Mouse (Mus musculus): ENCODE results near the gene Nell2.

Gene Nell2

DNA sequence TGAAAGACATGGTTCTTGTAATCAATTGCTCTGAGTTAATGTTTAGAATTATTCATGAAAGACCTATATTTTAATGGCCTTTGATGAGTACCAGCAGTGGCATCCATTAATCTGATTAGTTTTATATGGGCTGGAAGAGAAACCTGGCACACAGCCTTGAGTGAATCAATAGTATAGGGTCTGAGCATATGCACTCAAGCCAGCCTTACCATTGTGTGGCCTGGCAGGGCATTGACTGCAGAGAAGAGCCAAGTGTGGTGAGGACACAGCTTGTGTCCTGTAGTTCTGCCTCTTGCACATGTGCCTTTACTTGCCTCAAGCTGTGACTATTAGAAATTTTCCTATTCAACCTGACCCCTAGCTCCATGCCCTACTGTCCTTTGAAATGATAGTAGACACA lies 426.8 kb downstream of the Nell2 start:
- DNase-seq (ENCODE audit: low spot score), result no peak

DNA sequence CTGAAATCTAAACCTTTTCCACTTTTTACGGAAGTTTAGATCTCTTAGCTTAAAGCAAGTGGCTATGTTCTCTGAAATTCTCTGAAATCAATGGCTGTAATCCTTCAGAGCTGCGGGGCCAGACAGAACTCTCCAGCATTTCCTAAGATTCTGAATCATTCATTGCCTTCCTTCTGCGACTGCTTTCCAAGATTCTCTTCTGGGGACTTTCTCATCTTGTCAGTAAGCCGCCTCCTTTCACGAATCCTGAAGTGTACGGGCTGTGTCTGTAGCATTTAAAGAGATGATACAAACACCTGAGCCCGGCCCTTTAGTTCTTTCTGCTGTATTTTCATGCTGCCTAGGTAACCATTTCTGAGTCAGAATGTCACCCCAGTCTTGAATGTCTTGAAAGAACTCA lies 428.2 kb downstream of the Nell2 start:
- no peak for DNase-seq (ENCODE audit: low spot score)

DNA sequence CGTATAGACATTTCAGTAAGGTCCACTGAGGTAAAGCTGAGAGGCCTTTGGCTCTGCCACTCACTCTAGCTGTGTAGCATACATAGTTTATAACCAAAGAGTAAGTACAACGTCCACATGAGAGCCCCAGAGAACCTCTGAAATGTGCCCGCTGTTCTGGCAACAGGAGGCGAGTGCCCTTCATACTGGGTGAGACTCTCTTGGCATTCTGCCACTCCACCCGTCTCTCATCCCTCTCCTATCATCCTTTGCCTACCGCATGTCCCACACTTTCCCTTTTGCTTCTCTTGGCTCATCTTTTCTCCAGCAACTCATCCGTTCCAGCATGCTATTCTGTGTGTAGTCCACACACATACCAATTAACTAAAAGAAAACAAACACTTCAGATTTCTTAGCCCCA lies 442.4 kb downstream of the Nell2 start:
- no peak for DNase-seq (ENCODE audit: low spot score)

DNA sequence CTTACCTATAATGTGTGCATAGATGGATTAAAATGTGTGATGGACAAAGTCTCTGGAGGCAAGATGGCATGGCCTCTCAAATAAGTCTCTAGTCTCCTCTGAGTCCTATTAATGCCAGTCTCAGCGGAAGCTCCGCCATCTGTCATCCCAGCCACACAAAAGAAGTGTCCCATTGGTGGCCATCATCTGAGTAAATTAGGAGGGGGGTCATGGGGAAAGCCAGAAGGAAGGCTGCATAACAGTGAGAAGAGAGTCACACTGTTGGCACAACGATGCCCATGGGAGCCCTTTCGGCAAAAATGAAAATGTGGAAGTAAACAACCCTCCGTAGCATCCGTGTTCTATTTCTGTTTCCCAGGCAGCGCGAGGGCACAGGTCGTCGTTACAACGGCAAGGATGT lies 446.7 kb downstream of the Nell2 start:
- no peak for DNase-seq (ENCODE audit: low spot score)

DNA sequence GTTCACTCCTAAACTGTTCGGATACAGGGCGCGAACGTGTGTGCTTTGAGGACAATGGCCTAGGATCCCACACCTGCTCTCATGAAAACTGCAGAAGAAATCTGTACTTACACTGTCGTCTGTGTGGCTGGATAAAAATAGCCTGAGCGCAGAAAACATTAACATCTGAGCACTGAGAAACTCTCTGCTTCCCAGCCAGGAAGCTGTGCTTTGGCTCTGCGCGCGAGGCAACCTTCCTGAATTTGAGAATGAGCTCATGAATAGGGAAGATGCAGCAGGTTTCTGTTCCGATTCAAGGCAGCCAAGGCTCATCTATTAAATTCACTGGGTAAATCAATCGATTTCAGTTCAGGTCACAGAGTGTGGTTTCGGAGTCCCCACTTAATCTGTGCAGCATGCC lies 453.0 kb downstream of the Nell2 start:
- peak; percentile 55 for DNase-seq (ENCODE audit: low spot score)

DNA sequence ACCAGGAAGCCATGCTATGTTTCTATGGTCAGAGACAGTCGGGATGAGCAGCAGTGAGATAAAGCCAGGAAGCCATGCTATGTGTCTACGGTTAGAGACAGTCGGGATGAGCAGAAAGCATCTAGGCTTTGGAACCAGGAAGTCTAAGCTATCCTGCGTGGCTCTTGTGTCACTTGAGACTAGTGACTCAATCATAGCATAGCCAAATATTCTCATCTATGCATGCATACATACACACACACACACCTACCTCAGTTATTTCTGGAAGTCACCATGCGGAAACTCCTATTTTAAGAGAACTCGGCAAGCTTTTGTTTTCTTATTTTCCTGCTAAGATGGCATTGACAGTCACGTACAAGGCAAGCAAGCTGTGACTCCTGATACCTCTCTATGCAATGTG lies 457.5 kb downstream of the Nell2 start:
- DNase-seq (ENCODE audit: low spot score), result no peak

DNA sequence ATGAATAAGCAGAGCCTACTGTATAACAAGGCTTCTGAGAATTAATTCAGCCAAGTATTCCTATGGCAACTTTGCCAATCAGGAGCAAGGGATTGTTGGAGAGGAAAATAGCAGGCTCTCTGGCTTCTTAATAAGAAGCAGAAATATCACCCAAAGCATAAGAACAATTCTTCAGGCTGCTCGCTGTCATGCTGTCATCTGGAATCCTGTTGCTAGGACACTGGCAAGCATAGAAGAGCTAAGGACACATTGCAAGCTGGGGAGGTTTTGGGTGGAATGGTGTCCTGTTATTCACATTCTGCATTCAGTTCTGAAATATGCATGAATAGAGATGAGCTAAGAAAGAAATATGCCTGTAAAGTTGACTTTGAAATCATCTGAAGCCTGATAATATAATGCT lies 459.6 kb downstream of the Nell2 start:
- peak; percentile 32 for DNase-seq (ENCODE audit: low spot score)

DNA sequence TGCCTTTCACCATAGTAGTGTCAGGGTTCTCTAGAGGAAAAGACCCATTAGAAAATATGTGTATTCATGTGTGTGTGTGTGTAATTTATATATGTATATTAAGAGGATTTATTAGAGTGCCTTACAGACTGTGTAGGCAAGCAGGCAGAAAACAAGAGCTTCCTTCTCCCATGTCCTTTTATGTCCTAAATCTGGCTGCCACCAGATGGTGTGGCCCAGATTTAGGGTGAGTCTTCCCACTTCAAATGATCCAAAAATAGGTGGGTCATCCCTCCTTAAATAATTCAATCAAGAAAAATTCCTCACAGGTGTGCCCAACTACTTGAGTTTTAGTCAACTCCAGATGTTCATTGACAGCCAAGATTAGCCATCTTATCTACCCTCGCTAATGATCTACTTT lies 460.3 kb downstream of the Nell2 start:
- DNase-seq (ENCODE audit: low spot score), result no peak

DNA sequence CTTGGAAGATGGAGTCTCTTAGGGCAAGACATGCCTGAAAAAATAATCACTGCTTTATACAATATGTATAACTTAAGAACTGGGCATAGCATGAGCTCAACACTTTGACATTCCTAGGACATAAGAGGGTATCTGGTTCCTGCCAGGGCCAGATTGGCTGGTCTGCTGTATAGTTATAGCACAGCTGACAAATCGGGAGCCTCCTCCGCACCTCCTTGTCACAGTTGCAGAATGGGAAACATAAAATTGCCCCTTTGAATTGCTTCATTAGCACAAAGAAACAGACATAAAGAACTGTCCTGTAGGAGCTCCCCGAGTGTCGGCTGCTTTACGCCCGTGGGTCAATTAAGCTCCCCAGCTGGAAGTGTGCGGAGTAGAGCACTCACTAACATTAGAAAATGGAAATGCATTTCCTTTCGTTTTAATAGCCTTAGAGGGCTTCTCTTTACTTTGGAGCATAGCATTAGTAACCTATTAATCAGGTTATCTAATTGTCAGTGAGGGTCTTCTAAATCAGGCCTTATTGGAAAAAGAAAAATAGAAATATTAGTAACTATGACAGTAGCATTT lies 473.2 kb downstream of the Nell2 start:
- peak; percentile 38 for DNase-seq (ENCODE audit: low spot score)

DNA sequence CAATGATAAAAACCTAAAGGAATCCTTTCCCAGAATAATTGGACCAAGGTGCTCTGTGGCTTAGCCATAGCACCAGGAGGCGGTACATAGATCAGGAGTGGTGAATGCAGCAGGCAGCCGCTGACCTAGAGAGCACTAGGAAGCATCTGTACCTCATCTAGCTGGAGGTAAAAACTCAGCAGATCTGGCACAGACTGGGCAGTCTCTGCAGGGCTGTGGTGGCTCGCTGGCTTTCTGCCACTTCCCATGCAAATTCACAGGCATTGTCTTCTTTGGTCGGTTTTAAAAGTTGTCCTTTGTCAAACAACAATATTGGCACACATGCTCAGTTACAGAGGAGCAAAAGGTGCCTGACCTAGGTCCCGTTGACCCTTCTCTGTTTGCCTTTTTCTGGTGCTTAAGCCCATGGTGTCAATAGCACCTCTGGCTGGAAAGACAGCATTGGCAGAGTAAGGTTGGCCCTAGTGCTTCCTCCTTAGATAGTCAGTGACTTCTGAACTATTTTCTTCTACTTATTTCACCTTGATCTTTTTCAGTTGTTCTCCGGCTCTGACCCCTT lies 479.1 kb downstream of the Nell2 start:
- DNase-seq (ENCODE audit: low spot score), result no peak

DNA sequence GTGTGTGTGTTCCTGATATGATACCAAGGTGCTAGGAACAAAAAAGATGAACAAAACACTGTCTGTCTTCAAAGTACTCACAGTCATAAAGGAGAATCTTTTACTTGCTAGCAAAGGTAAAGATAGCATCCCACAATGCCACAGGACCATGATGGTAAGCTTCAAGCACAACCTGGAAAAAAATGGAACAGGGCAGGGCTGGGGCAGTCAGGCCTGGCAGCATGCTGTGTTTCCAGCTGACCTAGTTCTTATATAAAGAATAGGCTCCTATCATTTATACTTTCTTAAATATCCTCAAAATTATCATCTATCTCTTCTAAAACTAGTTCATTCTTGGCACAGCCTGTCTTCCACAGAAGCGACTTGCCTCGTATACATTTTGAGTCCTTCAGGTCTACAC lies 480.9 kb downstream of the Nell2 start:
- no peak for DNase-seq (ENCODE audit: low spot score)

DNA sequence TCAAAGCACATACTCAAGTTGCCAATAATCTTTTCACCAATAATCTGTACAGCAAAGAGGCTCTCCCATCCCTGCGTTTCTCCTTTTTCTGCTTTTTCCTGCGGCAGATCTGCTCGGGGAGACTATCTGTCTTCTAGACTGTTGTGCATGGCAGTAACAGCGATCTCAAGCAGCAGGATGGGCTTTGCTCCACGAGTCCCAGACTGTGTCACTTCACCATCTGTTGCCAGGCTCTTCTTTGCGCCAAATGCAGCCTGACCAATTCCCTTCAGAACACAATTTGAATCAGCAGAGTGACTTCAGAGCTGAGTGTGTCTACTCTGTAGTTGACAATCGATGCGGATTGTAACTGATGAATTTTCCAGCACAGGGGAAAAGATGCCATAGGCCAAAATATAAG lies 484.3 kb downstream of the Nell2 start:
- DNase-seq (ENCODE audit: low spot score), result peak; percentile 40

DNA sequence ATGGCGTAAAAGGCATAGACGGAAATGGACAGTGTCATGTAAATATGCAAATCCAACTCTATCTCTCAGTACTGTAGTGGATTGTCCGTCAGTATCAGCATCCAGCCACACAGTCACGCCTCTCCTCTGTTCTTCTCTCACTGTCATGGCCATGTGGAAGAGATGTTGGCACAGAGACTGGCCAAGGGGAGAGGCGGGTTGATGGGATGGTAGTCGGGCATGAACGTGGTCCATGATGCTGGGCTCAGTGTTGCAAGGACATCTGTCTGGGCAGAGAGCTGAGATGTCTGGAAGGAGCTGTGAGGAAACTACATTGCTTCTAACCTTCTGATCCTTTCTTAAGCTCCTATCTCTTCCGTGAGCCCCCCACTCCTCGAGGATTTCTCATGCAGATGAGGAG lies 485.9 kb downstream of the Nell2 start:
- no peak for DNase-seq (ENCODE audit: low spot score)

DNA sequence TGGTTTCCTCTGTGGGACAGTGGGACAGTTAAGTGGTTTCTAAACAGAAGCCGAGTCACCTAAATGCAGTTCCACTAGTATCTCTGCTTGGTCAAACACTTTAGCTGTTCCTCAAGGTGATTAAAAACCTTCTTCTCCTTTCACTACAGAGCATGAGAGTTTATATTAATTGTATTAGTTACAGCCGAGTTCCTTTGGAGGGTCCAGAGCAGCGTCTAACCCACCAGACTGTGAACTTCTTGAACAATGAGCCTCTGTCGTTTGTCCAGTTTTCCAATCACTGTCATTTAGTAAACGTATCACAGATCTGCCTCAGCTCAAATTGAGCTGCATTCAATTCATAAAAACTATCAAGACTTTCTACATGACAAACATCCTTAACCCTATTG lies 498.9 kb downstream of the Nell2 start:
- no peak for DNase-seq (ENCODE audit: low spot score)

DNA sequence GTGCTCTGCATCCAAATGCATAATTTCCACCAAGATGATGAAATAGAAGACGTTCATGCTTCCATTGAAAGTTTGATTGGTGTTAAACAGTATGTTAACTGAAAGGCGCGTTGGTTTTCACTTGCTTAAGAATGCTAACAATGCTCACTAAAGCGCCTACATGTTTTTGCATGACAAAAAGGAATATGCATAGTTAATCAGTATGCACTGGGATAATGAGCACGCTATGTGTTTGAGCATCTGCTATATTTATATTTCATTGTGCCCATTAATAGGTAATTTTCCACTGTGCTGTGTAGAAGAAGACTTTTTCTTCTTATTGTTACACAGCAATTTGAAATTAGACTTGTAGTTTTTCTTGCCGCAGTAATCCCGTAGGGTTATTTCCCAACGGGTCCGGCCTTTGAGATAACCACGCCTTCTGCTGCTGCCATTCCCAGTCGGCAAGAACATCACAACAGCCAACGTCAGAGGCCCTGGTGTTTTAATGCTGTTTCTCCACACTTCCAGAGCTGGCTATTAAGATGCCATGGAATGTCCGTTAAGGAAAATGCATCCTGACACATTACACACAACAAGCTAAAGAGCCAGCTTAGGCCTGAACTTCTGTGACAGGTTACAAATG lies 499.4 kb downstream of the Nell2 start:
- DNase-seq (ENCODE audit: low spot score), result no peak
